Mouse (Mus musculus): ENCODE data around the gene Ccdc182. TPM values are rescaled to one million over a fixed set of nuclear protein-coding genes. Genes with fewer than 3 reads are reported as not detected.

The Ccdc182 gene
- not detected in 2 replicates for polyA plus RNA-seq (2012; rRNA removed)

GRCm38 (mm10) chr11:88293631-88294393 is at the start of gene Ccdc182:
Gene Ccdc182 (plus strand): TSS chr11:88294058.
- no peak for DNase-seq (ENCODE audit: low read depth in 1 of 2, low spot score in 2 of 2)

GRCm38 (mm10) chr11:88245581-88246170 is 48.2 kb upstream of the Ccdc182 start:
- Histone ChIP-seq H3K4me1 (ENCODE audit: control insufficient read depth, insufficient read depth, insufficient read length) (no peaks in the 10 kb centered on the region), H3K27me3 (ENCODE audit: control insufficient read depth, insufficient read depth, low read length) (no peaks in the 10 kb centered on the region), H3K4me3 (ENCODE audit: extremely low read depth, insufficient read depth, insufficient read length) (no peak overlapping the region), H3K36me3 (ENCODE audit: control insufficient read depth, insufficient read depth, low read length) (no peaks in the 10 kb centered on the region), H3K27ac (ENCODE audit: insufficient read depth, low read length) (no peak overlapping the region)
- 91% methylated on average over 14 of the region's 14 CpGs for WGBS
- TF ChIP-seq CTCF (IDR thresholded peaks at IDR 0.05; ENCODE audit: extremely low read depth, insufficient read depth, insufficient read length, insufficient replicate concordance) (no peak), POLR2A (IDR thresholded peaks at IDR 0.05; ENCODE audit: low read depth, low read length) (no peak)
- no peak for DNase-seq (ENCODE audit: low read depth in 1 of 2, low spot score in 2 of 2)

More at GRCm38 (mm10) chr11:88293631-88294393, at the start of gene Ccdc182:
- WGBS: 46% methylated on average over 20 of the region's 20 CpGs
- Histone ChIP-seq H3K27me3 (ENCODE audit: control insufficient read depth, insufficient read depth, low read length) (0 out of 2 replicates have a peak, but pooled peaks cover 2% of the 10 kb centered on the region), H3K27ac (ENCODE audit: insufficient read depth, low read length) (no peak within 1 kb of the TSS), H3K36me3 (ENCODE audit: control insufficient read depth, insufficient read depth, low read length) (no peaks in the 10 kb centered on the region), H3K4me3 (ENCODE audit: extremely low read depth, insufficient read depth, insufficient read length) (peak within 1 kb of the TSS; percentile 24; the same call in 1 of the 2 replicates), H3K4me1 (ENCODE audit: control insufficient read depth, insufficient read depth, insufficient read length) (peaks cover 3% of the 10 kb centered on the region; the same call in 1 of the 2 replicates)
- TF ChIP-seq POLR2A (IDR thresholded peaks at IDR 0.05; ENCODE audit: low read depth, low read length) (no peak), CTCF (IDR thresholded peaks at IDR 0.05; ENCODE audit: extremely low read depth, insufficient read depth, insufficient read length, insufficient replicate concordance) (no peak)

- no peaks in the 10 kb centered on the region for H3K36me3 ChIP-seq (ENCODE audit: control insufficient read depth, insufficient read depth, low read length)
- no peak overlapping the region for H3K4me3 ChIP-seq (ENCODE audit: extremely low read depth, insufficient read depth, insufficient read length)
- H3K27me3 ChIP-seq (ENCODE audit: control insufficient read depth, insufficient read depth, low read length): no peaks in the 10 kb centered on the region
- no peak overlapping the region for H3K27ac ChIP-seq (ENCODE audit: insufficient read depth, low read length)
- no peak for DNase-seq (ENCODE audit: low read depth in 1 of 2, low spot score in 2 of 2)
- WGBS: 85% methylated on average over 5 of the region's 5 CpGs
- no peaks in the 10 kb centered on the region for H3K4me1 ChIP-seq (ENCODE audit: control insufficient read depth, insufficient read depth, insufficient read length)
- TF ChIP-seq POLR2A (IDR thresholded peaks at IDR 0.05; ENCODE audit: low read depth, low read length) (no peak), CTCF (IDR thresholded peaks at IDR 0.05; ENCODE audit: extremely low read depth, insufficient read depth, insufficient read length, insufficient replicate concordance) (no peak)
These were observed 45.2 kb upstream of the Ccdc182 start for GRCm38 (mm10) chr11:88248636-88249035.

- DNase-seq (ENCODE audit: low read depth in 1 of 2, low spot score in 2 of 2): no peak
- 74% methylated on average over 3 of the region's 3 CpGs for WGBS
These were observed 43.3 kb upstream of the Ccdc182 start for GRCm38 (mm10) chr11:88250568-88250967.

GRCm38 (mm10) chr11:88251295-88251694 is 42.6 kb upstream of the Ccdc182 start:
- H3K27ac ChIP-seq (ENCODE audit: insufficient read depth, low read length): no peak overlapping the region
- no peaks in the 10 kb centered on the region for H3K27me3 ChIP-seq (ENCODE audit: control insufficient read depth, insufficient read depth, low read length)
- no peak for TF ChIP-seq POLR2A (IDR thresholded peaks at IDR 0.05; ENCODE audit: low read depth, low read length)
- TF ChIP-seq CTCF (IDR thresholded peaks at IDR 0.05; ENCODE audit: extremely low read depth, insufficient read depth, insufficient read length, insufficient replicate concordance): no peak
- DNase-seq (ENCODE audit: low read depth in 1 of 2, low spot score in 2 of 2): no peak
- 83% methylated on average over 7 of the region's 7 CpGs for whole genome bisulfite sequencing
- no peaks in the 10 kb centered on the region for H3K36me3 ChIP-seq (ENCODE audit: control insufficient read depth, insufficient read depth, low read length)
- H3K4me3 ChIP-seq (ENCODE audit: extremely low read depth, insufficient read depth, insufficient read length): no peak overlapping the region
- no peaks in the 10 kb centered on the region for H3K4me1 ChIP-seq (ENCODE audit: control insufficient read depth, insufficient read depth, insufficient read length)

More at GRCm38 (mm10) chr11:88250568-88250967, 43.3 kb upstream of the Ccdc182 start:
- H3K4me1 ChIP-seq (ENCODE audit: control insufficient read depth, insufficient read depth, insufficient read length): no peaks in the 10 kb centered on the region
- no peaks in the 10 kb centered on the region for H3K27me3 ChIP-seq (ENCODE audit: control insufficient read depth, insufficient read depth, low read length)
- no peak overlapping the region for H3K4me3 ChIP-seq (ENCODE audit: extremely low read depth, insufficient read depth, insufficient read length)
- H3K36me3 ChIP-seq (ENCODE audit: control insufficient read depth, insufficient read depth, low read length): no peaks in the 10 kb centered on the region
- TF ChIP-seq POLR2A (IDR thresholded peaks at IDR 0.05; ENCODE audit: low read depth, low read length) (no peak), CTCF (IDR thresholded peaks at IDR 0.05; ENCODE audit: extremely low read depth, insufficient read depth, insufficient read length, insufficient replicate concordance) (no peak)
- no peak overlapping the region for H3K27ac ChIP-seq (ENCODE audit: insufficient read depth, low read length)

- no peak for TF ChIP-seq POLR2A (IDR thresholded peaks at IDR 0.05; ENCODE audit: low read depth, low read length)
- TF ChIP-seq CTCF (IDR thresholded peaks at IDR 0.05; ENCODE audit: extremely low read depth, insufficient read depth, insufficient read length, insufficient replicate concordance): peak; percentile 99
- H3K27me3 ChIP-seq (ENCODE audit: control insufficient read depth, insufficient read depth, low read length): no peaks in the 10 kb centered on the region
- H3K27ac ChIP-seq (ENCODE audit: insufficient read depth, low read length): no peak overlapping the region
- no peak overlapping the region for H3K4me3 ChIP-seq (ENCODE audit: extremely low read depth, insufficient read depth, insufficient read length)
- H3K36me3 ChIP-seq (ENCODE audit: control insufficient read depth, insufficient read depth, low read length): no peaks in the 10 kb centered on the region
- peak; percentile 27 to 76 for DNase-seq (ENCODE audit: low read depth in 1 of 2, low spot score in 2 of 2)
- no peaks in the 10 kb centered on the region for H3K4me1 ChIP-seq (ENCODE audit: control insufficient read depth, insufficient read depth, insufficient read length)
- WGBS: 24% methylated on average over 22 of the region's 22 CpGs
These were observed 41.7 kb upstream of the Ccdc182 start for GRCm38 (mm10) chr11:88251972-88252766.
